Mouse (Mus musculus): ENCODE data around the gene Gne.

Gene Gne

DNA sequence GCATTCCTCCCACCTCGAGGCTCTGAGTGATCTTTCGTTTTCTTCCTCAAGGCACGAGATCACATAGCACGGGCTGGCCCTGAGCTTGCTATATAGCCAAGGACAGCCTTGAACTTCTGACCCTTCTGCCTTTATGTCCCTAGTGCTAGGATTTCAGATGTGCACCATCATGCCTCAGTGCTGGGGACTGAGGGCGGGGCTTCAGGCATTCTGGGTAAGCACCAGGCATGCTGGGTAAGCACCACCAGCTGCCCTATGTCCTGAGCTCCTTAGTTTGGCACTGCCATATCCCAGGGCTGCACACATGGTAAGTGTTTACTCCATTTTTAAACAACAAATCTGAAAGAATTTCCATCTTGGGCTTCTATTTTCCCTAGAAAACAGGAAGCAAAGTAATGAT lies 34.2 kb downstream of the Gne start:
- no peak for TF ChIP-seq GATA4 (IDR thresholded peaks at IDR 0.05; ENCODE audit: insufficient replicate concordance, low read length)

DNA sequence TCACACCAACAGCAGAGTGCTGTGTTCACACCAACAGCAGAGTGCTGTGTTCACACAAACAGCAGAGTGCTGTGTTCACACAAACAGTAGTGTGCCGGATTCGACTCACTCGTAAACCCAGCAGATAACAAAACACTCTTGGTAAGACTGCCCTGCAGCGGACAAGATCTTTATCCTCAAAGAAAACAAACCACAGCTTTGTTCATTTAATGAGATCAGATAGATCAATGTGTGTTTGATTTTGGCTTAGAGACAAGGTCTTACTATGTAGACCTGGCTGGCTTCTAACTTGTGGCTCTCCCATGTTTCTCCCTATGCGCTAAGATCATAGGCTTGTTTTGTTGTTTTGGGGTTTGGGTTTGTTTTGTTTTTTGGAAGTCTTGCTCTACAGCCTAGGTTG lies 37.9 kb downstream of the Gne start:
- TF ChIP-seq GATA4 (IDR thresholded peaks at IDR 0.05; ENCODE audit: insufficient replicate concordance, low read length), result no peak

DNA sequence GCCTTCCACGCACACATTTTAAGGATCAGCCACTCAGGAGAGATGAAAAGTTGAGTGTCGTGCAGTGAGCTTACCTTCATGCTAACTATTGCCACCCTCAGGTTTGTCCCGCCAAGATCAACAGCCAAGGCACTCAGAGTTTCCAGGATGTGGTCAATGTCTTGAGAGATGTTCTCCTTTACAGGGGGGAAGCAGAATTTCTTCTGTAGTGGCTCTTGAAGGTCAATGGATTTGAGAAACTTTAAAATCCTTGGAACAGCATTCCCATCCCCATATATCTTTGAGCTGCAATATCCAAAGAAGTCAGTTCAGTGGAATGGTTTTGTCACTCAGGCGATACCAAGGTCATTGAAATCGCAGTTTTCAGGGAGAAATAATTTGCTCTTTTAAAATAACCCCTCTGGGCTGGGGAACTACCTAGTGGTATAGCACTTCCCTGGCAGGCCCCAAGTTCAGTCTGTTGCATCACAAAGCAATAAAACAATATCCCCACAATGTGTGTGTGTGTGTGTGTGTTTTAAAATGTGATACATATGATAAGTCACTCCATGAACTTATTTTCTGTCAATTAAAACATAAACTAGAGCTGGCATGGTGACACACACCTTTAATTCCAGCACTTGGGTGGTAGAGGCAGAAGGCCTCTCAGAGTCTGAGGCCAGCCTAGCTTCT lies 39.2 kb downstream of the Gne start:
- no peak for TF ChIP-seq GATA4 (IDR thresholded peaks at IDR 0.05; ENCODE audit: insufficient replicate concordance, low read length)

DNA sequence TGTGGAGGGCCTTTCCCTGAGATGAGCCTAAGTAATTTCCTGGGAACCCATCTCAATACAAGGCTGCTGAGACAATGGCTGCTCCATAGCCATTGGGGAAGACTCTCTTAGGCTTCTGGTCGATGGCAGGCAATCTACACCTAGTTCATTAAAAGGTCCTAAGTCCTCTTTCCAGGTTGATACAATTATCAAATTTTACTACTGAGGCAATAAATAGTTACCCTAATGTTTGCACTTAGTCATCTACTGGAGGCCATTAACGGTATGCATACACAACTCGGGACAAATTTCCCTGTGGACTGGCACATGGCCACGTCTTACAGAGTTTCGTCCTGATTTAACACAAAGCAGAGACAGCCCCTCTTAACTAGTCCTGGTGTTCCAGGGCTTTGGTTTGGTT lies 41.5 kb downstream of the Gne start:
- TF ChIP-seq GATA4 (IDR thresholded peaks at IDR 0.05; ENCODE audit: insufficient replicate concordance, low read length), result no peak

DNA sequence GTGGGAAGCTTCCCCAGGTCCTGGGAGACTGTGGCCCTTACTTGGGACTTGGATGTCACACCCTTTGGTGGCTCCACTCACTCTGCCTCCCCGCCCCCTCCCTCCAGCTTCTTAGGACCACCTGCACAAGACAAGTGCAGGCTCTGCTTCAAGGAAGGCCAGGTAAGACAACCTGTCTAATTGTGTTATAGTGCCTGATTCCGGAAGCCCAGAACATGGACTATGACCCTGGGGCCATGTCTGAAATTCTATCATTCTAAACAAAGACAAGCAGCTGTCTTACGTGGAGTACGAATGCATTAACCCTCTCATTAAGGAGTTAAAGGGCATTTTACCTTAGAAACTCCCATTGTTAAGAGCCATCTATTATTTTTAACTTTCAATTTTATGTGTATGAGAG lies 43.2 kb downstream of the Gne start:
- TF ChIP-seq GATA4 (IDR thresholded peaks at IDR 0.05; ENCODE audit: insufficient replicate concordance, low read length), result no peak

DNA sequence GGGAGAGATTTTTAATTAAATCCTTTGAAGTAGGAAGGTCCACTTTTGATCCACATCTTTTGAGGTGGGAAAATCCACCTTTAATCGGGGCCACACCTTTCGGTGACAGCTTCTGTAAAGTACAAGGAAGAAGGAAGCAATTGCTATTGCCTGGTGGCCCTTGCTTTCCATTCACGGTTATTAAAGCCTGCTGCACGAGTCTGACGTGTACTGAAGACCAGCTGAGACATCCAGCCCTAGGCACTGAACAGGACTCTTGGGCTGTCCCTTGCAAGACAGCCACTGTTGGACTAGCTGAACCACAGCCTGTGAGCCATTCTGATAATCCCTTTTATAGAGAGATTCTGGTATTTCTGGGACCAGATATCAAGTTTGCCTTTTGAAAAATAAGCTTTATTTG lies 47.5 kb downstream of the Gne start:
- no peak for TF ChIP-seq GATA4 (IDR thresholded peaks at IDR 0.05; ENCODE audit: insufficient replicate concordance, low read length)

DNA sequence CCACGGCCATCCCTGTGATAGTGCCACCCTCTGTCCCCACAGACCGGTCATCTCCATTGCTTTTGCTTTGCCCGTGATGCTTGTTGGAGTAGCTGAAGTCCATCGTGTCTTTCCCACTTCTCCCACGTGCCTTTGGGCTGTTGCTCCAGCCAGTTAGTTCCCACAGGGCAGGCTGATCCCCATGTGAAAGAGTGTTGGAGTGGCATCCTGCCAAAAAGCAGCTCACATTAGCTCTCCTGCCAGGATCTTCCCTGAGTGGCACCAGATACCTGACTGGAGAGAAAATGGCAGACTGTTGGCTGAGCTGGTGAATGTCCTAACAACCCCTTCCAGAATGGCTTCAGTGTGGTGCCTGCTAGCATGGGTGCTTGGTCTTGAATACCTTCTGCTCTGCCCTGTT lies 52.5 kb downstream of the Gne start:
- TF ChIP-seq GATA4 (IDR thresholded peaks at IDR 0.05; ENCODE audit: insufficient replicate concordance, low read length), result no peak

DNA sequence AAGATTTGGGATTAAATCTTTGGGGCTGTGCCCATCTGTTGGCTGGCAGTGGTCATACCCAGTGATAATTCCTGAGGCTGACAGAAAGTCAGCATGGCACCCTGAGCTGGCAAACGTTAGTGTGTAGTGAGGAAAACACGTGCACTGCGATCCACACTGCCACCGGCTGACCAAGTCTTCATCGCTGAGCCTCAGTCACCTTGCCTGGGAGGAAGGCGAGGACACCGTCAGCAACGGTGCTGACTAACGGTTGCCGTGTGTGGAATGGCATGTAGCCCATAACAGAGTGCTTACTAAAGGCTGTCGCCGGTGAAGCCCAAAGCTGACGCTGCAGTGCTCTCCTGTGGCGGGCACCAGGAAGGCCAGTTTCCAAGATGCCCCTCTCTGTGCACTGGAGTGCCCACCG lies 54.3 kb downstream of the Gne start:
- no peak for TF ChIP-seq GATA4 (IDR thresholded peaks at IDR 0.05; ENCODE audit: insufficient replicate concordance, low read length)

DNA sequence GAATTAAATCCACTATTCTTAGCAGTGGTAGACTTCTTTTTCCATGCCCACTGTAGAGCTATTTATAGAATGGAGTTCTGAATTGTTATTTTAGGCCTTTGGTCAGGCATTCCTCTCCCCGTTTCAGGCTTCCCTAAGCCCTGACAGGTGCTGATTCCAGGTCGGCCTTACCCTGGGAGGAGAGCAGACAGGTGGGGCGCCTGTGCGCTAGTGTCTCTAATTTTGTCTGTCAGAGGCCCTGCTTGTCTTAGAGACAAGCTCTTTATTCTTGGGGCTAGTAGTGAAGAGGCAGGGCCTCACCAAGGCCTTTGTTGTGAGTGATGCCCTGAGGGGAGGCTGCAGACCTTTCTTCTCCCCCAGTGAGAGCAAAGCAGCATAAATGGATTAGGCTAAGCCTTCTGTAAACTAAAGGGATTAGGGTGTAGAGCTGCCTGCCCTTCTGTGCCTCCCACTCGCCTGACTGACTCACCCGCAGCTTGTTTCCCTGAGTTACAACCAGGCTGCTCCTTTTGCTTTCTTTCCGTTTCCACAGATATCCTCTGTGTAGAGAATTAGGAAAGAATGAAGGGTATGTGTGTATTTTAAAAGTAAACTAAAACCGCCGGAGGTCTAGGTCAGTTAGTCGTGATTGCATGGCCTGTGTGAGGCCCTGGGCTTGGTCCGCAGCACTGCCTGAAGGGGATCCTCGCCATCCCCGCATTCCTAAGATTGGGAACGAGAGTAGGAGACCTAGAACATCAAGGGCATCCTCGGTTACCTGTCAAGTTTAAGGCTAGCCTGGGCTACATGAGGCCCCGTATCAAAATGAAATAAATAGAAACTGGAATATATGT lies 55.5 kb downstream of the Gne start:
- TF ChIP-seq GATA4 (IDR thresholded peaks at IDR 0.05; ENCODE audit: insufficient replicate concordance, low read length), result no peak

DNA sequence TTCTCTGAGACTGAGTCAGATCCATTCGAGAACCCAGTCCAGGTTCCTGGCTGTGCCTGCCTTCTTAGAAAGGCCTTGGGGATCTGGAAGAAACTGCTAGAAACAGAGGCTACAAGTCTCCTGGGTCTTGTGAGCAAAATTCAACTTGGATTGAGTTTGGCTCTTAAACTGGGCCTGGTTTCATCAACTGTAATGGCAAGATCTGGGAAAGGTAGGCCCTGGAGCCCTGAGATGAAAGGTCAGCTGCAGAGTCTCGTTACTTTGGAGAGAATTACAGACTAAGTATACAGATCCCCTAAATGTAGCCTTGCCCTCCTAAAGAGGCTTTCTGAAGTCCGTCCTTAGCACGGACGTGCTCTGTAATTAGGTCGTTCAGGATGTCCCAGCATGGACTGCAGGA lies 58.4 kb downstream of the Gne start:
- TF ChIP-seq GATA4 (IDR thresholded peaks at IDR 0.05; ENCODE audit: insufficient replicate concordance, low read length), result no peak

DNA sequence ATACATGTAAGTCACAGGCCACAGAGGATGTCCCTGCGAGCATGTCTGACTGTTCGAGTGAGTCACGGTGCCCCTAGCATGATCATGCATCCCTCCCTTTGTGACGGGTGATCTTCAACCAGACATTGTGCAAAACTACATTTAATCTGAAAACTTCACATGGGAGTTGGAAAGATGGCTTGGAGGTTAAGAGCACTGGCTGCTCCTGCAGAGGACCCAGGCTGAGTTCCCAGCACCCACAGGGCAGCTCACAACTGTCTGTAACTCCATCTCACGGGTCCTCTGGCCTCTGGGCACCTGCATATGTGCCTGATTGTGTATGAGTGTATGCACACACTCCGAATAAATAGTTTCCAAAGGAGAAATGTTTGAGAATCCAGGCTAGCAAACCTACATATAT lies 59.7 kb downstream of the Gne start:
- no peak for TF ChIP-seq GATA4 (IDR thresholded peaks at IDR 0.05; ENCODE audit: insufficient replicate concordance, low read length)

DNA sequence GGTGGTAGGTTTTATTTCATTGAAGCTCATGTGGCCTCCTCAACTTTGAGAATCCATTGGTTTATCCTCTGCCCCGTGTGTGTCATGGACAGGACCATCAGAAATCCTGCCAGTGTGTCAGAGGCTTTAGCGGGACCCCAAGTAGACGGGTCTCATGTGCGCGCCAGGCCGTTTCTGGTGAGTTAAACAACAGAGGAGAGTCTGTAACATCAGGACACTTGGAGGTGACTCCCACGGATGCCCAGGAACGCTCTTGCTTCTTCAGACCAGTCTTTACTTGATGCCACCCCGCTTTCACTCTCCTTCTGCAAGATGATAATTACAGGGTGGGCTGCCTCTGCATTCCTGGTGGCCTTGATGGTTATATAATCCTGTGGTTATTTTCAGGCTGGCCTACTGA lies 60.3 kb downstream of the Gne start:
- no peak for TF ChIP-seq GATA4 (IDR thresholded peaks at IDR 0.05; ENCODE audit: insufficient replicate concordance, low read length)

DNA sequence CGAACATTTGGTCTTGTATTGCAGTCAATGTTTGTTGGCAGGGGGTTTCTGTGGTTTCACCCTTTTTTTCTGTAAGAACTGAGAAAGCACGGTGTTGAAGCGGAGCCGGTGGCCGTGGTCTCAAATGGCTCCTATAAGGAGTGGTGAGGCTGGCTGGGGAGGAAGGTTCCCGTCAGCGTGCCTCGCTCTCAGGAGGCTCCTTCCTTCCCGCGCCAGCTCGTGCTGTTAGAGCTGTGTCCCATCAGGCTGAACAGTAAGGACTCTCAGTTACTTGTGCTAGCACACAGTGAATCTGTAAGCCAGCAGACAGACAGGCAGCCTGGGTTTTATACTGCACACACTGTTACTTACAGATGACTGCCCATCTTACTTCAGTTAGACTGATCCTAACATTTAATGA lies 61.2 kb downstream of the Gne start:
- TF ChIP-seq GATA4 (IDR thresholded peaks at IDR 0.05; ENCODE audit: insufficient replicate concordance, low read length), result no peak

DNA sequence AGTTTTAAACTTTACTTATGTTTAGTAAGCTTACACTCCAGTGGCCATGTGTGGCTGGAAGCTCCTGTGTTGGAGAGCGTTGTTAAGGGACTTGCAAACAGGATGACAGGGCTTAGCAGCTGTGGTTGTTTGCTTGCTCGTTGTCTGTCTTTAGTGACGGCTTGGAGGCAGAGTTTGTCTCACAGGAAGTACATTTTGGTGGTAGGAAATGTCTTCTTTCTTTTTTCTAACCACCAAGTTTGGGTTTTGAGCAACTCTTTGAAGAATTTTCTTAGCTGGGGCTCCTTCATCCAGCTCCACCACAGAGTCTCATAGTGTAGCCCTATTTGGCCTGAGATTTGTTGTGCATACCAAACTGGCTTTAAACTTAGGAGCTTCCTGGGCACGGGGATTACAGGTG lies 61.7 kb downstream of the Gne start:
- no peak for TF ChIP-seq GATA4 (IDR thresholded peaks at IDR 0.05; ENCODE audit: insufficient replicate concordance, low read length)

DNA sequence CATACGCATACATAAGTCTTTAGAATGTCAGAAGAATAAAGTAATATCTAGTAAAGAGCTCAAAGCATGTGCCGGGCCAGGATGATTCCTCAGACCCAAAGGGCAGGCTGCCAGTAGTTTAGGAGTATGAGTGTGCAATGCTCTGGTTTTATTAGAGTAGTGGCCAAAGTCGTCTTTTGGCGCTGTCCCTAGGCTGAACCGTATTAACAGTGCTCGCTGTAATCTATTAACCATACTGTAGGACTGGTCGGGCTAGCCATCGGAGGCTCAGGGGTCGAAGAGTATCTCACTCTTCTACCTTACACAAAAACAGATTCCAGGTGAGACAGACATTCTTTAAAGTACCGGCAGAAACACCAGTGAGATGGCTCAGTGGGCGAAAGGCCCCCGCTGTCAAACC lies 67.2 kb downstream of the Gne start:
- TF ChIP-seq GATA4 (IDR thresholded peaks at IDR 0.05; ENCODE audit: insufficient replicate concordance, low read length), result no peak

DNA sequence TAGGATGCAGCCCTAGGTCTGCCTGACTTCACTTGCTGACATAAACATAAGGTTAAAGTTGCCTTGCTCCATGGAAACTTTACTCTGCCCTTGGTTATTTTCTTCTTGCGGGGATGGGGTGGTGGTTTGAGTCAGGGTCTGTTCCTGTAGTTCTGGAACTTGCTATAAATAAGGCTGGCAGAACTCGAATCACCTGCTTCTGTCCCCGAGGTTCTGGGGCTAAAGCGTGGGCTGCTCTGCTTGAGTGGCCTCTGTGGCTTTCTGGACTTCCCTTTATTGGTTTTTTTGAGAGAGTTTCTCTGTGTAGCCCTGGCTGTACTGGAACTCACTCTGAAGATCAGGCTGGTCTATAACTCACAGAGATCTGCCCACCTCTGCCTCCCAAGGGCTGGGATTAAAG lies 67.9 kb downstream of the Gne start:
- TF ChIP-seq GATA4 (IDR thresholded peaks at IDR 0.05; ENCODE audit: insufficient replicate concordance, low read length), result no peak
